Mouse (Mus musculus) heart, postnatal 0 days (tissue): Measurements from ENCODE around the gene Crtc1.

Experiments
- CTCF ChIP-seq: IDR thresholded peaks from 2 replicates; pipeline ENCODE4 v1.5.1; 2016; ENCODE audit warnings: antibody characterized with exemption, control low read depth, low read depth
- EP300 ChIP-seq: IDR thresholded peaks from 2 replicates; pipeline ENCODE4 v1.6.1; 2016; ENCODE audit warnings: antibody characterized with exemption, low read depth

DNA sequence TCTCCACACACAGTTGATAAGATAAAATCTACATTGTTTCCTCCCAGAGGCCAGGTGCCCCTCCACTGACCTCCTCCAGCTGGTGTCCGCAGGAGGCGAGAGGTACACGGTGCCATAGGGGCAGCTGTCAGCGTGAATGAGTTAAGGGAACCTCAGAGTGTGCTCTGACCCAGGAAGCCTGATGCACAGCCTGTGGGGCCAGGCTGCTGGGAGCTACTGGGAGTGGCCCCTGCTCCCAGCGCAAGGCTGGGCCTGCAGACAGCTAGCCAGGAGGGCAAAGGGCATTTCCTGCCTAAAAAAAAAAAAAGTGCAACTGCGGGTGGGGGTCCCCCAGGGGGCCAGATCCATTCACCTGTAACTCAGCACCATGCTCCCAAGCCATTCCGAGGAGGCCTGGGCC is 34.2 kb downstream of the Crtc1 start:
- TF ChIP-seq EP300 (no peak), CTCF (no peak)
